Mouse (Mus musculus) retina, postnatal 7 days (tissue): Measurements from ENCODE around the gene Spry1.

Experiments
- DNase-seq: peaks from one replicate; pipeline ENCODE4 v3.0.0-alpha.2; 2012; ENCODE audit warnings: low read depth, low spot score

Gene Spry1

DNA sequence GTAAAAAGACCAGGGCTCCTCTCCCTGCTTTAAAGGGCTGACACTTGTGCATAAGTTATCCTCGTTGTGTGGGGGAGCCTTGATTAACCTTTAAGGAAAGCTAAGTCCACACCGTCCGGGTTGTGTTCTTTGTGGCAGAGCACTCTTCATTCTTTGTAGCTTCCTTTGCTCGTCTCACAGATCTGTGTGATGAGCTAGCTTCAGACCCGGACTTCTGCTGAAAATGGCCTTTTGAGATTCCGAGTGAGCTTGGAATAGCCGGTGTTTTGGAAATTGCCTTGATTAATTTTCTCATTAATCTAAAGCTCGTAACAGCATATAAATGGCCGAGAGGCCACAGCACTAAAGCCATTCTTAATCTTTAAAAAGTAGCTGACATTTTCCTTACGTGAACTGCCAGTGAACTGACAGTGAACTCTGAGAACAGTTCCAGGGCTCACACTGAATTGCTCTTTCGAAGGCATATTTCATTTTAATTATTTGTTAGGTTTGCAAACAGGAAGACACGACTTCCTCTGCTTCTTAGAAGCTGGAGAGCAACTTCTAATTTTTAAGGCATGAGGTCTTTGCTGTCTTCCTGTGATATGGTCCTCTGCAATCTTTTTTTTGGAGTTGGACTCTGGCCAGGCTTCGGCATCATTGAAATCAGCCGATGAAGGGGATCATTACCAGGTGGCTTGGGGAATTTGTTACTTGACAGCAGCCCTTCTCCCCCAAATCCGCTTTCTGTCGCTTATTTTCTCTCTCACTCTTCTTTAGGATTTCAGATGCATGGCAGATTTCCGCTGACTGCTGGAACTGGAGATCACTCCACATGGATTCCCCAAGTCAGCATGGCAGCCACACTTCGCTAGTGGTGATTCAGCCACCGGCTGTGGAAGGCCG is 2.3 kb downstream of the Spry1 start:
- DNase-seq = no peak

DNA sequence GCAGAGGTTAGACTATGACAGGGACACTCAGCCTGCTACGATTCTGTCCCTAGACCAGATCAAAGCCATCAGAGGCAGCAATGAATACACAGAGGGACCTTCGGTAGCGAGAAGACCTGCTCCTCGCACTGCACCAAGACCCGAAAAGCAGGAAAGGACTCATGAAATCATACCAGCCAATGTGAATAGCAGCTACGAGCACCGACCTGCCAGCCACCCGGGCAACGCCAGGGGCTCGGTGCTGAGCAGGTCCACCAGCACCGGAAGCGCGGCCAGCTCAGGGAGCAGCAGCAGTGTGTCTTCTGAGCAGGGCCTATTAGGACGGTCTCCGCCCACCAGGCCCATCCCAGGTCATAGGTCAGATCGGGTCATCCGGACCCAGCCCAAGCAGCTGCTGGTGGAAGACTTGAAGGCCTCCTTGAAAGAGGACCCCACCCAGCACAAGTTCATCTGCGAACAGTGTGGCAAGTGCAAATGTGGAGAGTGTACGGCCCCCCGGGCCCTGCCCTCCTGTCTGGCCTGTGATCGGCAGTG is 3.0 kb downstream of the Spry1 start:
- no peak for DNase-seq

DNA sequence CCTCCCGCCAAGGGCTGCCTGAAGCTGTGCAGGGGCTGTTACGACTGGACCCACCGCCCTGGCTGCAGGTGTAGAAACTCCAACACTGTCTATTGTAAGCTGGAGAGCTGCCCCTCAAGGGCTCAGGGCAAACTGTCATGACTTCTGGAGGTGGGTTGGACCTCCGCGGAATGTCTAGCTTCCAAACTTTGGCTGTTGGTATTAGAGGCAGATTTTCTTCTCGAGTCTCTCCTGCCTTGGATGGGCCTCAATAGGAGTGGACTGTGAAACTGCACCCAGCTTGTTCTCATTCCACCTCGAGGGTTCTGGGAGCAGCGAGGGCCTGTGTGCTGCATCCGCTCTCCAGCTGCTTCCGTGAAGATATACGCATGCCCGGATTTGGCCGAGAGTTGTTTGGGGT is 3.7 kb downstream of the Spry1 start:
- no peak for DNase-seq

DNA sequence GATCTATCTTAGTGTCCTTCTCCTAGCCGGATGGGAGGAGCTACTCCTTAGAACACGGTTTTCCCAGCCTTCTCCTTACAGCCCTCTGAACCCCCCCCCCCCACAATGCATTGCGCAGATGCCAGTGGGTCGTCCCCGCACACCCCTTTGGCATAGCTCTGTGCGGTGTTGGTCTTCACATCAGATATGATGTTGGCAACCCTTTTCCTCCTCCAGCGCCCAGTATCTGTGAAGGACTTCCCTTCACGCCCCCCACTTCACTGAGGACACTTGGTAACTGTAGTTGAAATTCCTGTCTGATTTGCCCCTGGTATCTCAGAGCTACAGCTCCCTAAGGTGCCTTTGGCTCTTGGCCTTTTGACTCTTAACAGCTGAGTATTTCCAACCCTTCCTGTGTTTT is 4.2 kb downstream of the Spry1 start:
- no peak for DNase-seq

DNA sequence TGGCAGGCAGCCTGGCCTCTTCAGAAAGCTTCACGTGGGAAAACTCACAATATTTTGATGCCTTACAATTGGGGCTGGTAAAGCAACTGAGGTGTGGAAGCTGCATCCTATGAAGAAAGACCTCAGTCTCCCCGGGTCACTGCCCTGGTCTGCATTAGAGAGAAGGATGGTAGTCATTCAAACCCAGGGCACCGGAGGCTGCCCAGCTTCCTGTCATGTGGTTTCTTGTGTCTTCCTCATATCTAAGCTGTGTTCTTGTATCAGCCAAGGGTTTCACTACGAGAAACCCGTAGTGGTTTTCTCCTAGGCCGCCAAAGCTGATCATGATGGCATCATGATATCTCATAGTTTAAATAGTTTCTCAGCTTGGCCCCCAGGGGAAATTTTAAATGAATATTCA is 5.3 kb downstream of the Spry1 start:
- no peak for DNase-seq

DNA sequence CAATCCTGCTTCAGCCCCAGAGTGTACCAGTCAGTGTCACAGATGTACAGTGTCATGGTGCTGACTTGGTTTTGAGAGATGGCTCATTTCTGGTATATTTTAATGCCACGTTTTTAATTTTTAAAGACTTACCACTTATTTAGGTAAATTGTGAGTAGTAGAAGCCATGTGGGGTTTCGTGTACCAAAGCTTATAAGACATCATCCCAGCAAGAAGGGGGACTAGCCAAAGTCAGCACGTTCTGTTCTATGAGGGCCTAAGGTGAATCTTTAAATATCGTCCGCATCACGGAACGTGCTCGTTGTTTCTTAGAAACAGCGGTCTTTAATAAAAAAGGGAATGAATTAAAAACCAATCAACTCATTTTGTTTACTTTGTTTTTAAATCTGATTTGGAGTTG is 6.5 kb downstream of the Spry1 start:
- no peak for DNase-seq

DNA sequence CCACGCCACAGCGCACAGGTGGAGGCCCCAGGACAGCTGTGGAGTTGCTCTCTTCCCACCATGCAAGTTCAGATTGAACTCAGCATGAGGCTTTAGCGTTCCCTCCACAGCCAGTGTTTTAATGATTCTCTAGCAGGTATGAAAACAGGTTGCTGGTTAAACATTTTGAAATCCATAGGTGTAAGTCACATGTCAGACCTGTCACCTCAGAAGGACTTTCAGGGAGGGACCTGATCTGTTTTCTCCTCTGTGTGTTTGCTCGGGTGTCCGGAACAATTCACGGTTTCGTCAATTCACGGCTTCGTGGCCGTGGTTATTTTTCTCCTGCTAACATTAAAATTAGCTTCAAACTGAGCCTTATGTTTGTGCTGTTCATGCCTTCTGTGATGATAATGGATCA is 7.5 kb downstream of the Spry1 start:
- no peak for DNase-seq

DNA sequence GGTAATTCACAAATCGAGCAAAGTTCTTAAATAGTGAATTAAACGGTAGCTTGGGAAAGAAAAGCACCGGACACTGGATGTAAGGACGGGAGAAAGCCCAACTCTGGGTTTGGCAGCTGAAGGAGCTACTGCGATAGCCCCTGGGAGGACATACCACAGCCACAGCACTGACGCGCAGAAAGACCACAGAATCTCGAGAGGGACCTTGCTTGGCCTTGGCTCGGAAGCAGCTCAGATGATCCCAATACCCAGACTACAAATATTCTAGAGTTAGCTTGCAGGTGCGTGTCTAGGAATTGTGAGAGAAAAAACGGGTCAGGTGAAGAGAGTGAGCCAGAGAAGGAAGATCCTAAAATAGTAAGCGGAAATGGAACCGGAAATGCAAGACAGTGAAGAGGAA is 8.5 kb downstream of the Spry1 start:
- no peak for DNase-seq

DNA sequence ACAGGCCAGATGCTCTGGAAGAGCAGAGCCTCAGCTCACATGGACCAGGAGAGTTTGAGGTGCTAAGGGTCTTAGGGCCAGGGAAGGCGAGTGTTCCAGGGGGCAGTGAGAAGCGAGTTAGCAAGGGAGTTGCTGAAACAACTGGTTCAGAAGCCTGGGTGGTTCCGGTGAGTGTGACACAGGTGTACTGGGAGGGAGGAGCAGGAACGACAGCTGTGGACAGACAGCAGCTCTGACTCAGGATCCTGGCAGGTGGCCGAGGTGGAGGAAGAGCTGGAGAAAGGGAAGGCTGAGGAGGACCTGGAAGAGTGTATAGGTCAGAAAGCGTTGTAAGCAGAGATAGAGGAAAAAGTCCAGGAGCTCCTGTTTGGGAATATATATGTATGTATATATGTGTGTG is 9.5 kb downstream of the Spry1 start:
- DNase-seq = no peak

DNA sequence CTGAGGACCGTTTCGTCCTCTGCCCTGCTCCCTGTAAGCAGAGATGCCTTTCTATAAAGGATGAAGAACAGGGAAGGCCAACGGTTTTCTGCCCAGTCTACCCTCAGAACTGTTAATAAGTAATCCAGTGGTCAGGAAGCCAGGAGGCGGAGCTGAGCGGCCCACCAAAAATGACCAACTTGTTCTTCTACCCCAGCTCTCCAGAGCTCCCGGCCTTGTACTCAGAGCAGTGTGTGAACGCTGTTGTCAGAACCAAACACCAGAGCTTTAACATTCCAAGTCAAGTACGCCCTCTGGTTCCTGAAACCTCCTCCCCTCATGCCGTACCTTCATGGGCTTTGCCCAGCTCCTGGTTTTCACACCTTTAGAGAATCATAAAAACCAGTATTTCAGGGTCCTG is 12.8 kb downstream of the Spry1 start:
- no peak for DNase-seq

DNA sequence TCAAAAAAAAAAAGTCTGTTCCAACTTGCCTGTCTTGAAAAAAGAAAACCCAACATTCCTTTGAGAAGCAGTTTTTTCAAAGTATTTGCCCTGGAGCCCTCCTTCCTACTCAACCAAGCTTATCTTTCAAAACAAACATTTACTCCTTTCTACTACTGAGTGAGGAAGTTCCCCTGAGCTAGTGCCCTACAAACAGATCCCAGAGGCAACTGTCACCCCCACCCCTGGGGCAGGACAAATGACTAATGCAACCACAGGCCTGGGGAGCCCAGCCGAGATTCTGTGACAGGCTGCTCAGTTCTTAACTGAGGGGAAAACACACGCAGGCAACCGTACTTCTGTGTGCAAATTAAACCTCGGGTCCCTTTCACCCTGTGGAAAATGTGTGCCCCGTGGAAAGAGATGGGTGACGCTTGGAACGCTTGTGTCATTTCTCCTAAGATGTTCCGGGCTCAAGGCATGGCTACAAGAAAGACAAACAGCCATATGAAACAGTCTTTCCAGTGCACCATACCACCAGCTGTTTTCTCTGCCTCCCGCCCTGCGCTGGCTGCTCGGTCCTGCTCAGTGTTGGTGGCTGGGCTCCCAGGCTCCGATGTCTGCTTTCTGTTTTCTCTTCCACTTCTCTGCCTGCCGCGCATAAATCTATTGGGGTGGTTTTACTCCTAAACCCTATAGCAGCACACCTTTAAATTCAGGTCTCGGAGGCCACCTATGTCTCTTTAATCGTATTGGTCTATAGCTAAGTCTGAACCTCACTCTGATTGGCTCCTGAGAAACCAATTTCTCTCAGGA is 14.4 kb downstream of the Spry1 start:
- DNase-seq = no peak

DNA sequence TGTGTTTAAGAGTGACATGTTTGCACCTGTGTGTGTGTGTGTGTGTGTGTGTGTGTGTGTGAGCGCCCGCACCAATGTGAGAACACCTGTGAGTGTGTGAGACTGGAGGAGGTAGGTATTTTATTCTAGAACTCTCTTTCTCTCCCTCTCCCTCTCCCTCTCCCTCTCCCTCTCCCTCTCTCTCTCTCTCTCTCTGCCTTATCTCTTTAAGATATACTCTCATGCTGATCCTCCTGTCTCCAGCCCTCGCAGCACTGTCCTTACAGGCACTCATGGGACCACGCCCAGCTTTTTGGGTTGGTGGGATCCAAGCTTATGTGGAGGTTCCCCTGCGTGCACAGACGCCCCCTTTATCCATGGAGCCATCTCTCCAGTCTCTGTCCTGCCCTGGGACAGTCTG is 15.0 kb downstream of the Spry1 start:
- no peak for DNase-seq

DNA sequence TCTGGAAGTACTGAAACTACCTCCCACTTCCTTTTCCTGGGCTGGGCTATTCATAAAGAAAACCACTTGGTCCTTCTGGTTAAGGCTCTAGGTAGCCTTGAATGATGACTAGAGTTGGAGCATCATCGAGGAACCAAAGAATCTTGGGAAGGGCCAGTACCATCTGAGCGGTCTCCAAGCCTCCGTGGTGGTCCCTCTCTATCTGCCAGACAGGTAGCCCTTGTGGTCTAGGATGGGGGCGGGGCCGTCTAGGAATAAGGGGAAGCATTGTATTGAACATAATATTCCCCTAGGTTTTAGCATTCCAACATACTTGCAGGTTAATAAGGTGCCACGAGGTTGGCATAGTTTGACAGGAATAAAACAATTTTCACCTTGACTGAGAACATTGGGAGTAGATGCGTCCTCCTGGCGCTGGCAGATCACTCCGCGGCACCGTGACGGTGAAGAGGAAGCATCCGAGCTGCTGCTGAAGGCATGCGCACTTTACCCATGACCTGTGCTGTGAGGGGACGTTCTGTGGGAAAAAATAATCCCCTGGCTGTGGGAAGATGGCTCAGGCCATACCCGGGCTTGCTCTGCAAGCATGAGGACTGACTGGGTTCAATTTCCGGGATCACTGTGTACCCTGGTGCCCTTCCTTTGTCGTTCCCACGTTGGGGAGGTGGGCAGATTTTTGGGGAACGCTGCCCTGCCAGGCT is 16.3 kb downstream of the Spry1 start:
- DNase-seq = no peak

DNA sequence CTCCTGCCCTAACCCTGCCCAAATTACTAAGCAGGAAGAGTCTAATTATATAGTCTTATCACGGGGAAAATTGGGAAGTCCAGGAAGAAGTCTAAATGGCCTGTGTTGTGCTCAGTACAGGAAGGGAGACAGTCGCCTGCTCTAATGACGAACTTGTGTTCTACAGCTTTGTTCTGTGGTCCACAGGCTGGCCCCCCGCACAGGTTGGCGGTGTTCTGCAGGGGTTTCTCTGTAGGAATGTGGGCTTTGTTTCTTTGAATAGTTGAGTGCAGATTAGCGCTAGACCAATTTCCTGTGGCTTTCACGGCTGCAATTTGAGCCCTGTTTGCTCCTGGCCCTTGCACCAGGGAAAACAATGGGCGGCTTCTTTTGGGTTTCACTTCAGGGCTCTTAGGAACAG is 17.3 kb downstream of the Spry1 start:
- no peak for DNase-seq

DNA sequence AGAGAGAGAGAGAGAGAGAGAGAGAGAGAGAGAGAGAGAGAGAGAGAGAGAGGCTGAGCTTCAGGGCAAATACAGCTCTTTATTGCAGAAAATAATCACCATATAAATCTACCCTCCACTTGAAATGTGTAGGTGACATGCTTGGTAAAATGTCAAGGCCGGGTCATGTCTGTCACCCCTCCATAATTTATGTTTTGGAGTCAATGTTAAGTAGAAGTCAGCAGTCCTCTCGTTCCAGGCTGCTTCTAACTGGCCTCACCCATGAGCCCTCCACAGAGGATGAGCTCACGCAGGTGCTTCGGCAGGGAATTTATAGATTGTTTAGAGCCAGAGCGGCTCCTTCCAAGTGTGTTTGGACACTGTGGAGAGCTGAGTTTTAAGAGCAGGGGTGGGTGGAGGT is 18.4 kb downstream of the Spry1 start:
- DNase-seq = no peak

DNA sequence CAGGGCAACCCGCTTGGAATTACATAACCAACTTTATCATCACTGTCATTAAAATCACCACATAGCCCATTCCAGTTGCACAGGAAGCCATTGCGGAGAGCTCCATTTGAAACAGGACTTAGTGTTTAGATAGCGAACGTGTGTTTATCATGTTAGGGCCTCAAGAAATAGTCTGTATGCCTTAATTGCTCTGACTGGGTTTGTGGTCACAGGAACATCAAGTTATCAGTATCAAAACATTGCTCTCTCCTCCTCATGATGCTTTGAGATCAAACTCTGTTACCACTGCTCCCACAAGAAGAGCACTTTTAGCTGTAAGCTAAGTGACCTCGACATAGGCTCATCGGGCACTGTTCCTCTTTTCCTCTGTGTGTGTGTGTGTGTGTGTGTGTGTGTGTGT is 19.9 kb downstream of the Spry1 start:
- DNase-seq = no peak

DNA sequence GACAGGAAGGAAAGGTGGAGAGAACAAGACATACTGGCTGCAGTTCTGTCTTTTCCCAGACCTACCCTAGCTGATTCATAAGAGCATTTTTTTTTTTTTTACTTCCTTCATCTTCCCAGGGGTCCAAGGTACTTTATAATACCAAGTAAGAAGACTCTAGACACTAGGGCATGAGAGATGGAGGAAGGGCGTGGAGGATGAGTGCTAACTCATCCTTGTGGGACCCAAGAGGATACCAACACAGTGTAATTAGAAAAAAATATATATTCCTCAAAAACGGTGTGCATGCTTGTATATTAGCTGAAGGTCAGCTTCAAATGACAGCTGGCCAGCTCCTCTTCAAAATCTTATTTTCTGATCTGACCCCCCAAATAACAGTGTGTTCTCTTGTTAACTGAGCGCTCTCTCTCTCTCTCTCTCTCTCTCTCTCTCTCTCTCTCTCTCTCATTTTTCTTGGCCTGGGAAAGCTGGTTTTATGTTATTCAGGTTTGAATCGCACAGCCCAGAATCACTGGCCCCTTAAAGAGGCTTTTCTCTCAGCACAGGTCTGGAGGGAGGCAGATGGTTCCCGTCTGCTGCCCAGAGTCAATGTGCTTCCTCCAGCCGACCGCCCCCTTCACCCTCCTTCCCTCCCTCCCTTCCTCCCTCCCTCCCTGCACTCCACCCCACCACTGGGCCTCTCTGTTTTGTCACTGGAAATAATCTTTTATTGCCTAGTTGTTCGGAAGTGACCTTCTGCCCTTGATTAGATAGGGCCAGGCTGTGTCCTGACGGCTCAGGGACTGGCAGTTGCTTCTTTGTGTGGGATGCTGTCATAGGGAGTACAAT is 26.8 kb downstream of the Spry1 start:
- peak; percentile 31 for DNase-seq

DNA sequence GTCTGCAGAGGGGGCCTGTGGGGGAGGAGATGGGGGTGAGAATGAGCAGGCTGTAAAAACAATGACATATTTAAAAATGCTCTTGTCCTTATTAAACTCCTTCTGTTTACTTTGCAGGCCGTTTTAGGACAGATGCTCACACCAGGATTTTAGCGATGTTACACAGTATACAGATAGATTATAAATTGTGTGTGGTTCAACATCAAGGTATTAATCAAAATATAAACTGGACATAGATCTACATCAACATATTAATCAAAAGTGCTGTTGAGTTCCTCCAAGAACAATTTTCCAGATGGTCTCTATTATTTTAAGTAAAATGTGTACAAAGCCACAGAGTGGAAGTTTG is 27.3 kb downstream of the Spry1 start:
- no peak for DNase-seq

DNA sequence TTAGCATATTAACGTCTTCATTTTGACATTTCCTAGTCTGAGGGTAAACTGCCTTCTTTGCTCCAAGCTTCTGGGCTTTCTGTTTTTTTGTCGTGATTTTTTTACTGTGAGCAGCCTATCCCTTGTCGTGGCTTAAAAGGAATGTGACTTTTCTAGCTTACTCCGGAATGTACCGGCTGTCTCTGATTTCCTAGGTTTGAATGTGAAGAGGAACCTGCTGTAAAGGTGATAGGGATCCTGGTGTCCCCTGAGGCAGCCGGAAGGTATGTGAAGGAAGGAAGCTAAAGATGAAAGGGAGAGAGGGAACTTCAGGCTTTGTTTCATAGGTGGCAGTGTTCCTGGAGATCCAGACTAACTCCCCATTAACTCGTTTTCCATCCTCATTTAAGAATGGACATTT is 28.0 kb downstream of the Spry1 start:
- no peak for DNase-seq

DNA sequence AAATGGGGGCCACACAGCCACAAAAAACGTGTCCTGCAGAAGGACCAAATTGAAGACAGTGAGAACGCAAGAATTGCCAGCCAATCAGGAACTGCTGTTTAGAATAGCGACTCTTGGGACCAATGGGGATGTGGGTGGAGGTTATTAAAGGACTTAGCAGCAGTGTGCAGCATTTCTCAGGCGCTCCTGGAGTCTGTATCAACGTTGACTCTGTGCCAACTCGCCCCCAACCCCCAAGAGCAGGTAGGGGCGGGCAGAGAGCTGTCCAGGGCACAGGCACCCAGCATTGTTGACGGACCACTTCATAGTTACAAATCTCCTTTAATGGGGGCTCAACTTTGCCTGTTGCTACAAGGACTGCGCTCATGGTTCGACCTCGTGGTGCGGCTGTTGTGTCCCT is 28.9 kb downstream of the Spry1 start:
- DNase-seq = no peak

DNA sequence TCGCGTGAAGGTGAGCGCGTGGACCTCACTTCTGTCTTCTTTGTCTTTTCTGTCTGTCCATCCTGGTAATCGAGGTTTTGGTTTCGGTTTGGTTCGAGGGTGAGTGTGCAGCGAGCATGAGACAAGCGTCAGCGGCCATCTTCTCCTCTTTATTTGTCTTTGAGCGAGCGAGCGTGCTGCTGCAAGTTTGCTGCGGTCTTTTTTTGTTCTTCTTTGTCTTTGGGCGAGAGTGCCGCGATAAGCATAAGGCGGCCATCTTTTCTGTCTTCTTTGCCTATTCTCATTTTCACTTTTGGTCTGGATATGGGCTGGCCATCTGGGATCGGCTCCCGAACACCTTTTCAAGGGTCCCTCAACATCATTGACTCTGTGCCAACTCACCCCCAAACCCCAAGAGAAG is 29.4 kb downstream of the Spry1 start:
- DNase-seq = no peak
